Mouse (Mus musculus) lung, embryonic 14.5 days (tissue): ENCODE data around the gene Gpc6. TPM values are rescaled to one million over a fixed set of nuclear protein-coding genes. Genes with fewer than 3 reads are reported as not detected.

ENCODE experiments used
- ATAC-seq: fragments of 200-750 bp; cut with Nextera tagmentation; 2 replicates; pipeline ENCODE4 v1.8.0; 2017; ENCODE audit warnings: mild to moderate bottlenecking, moderate TSS enrichment, moderate library complexity; ENCODE audit not compliant: insufficient read depth
- DNase-seq: peaks from one replicate; pipeline ENCODE4 v3.0.0-alpha.2; 2015
- H3K27ac ChIP-seq: fragments of 300-500 bp; sonication (generic); 2 replicates; pipeline ENCODE4 v1.5.1; 2014; ENCODE audit warnings: low read depth, mild to moderate bottlenecking, moderate library complexity
- H3K27me3 ChIP-seq: fragments of 300-500 bp; sonication (generic); 2 replicates; pipeline ENCODE4 v1.6.1; 2014; ENCODE audit warnings: low read length, control low read depth; ENCODE audit not compliant: insufficient read depth
- H3K36me3 ChIP-seq: fragments of 300-500 bp; sonication (generic); 2 replicates; pipeline ENCODE4 v1.6.1; 2014; ENCODE audit warnings: control low read depth; ENCODE audit not compliant: insufficient read depth
- H3K4me1 ChIP-seq: fragments of 300-500 bp; sonication (generic); 2 replicates; pipeline ENCODE4 v1.6.1; 2014; ENCODE audit warnings: antibody characterized with exemption, control low read depth; ENCODE audit not compliant: insufficient read depth
- H3K4me2 ChIP-seq: fragments of 300-500 bp; sonication (generic); 2 replicates; pipeline ENCODE4 v1.6.1; 2014; ENCODE audit warnings: mild to moderate bottlenecking
- H3K4me3 ChIP-seq: fragments of 300-500 bp; sonication (generic); 2 replicates; pipeline ENCODE4 v1.5.1; 2014; ENCODE audit warnings: low read depth, low read length
- H3K9ac ChIP-seq: fragments of 300-500 bp; sonication (generic); 2 replicates; pipeline ENCODE4 v1.6.1; 2014
- H3K9me3 ChIP-seq: fragments of 300-500 bp; sonication (generic); 2 replicates; pipeline ENCODE4 v1.6.1; 2016; ENCODE audit warnings: low read depth, low read length, control low read depth
- CTCF ChIP-seq: IDR thresholded peaks from 2 replicates; pipeline ENCODE4 v1.5.1; 2016; ENCODE audit warnings: antibody characterized with exemption, low read depth
- WGBS: fragments of 180-500 bp; shearing (Covaris S2); extraction: QIAGEN DNeasy Blood & Tissue Kit; methylation state at CpG from one replicate; pipeline ENCODE4 v1.1.7; 2014; 5-methylcytosine and 5-hydroxymethylcytosine counted together
- polyA plus RNA-seq: library from polyadenylated mRNA; unstranded; fragments of >200 nt; fragmentation: Nextera tagmentation; extraction: Ambion mirVana; gene quantifications from 2 replicates; pipeline ENCODE4 v1.2.1, GENCODE M21; 2014

Gene Gpc6
- polyA plus RNA-seq, 1 experiment from 2014 or later = 38.9 TPM

- ATAC-seq (no peak), DNase-seq (no peak)
- no peak for TF ChIP-seq CTCF
- H3K36me3 ChIP-seq = no peaks in the 10 kb centered on the region
- H3K4me3 ChIP-seq = no peak overlapping the region
- no peaks in the 10 kb centered on the region for H3K4me1 ChIP-seq
- no peaks in the 10 kb centered on the region for H3K9me3 ChIP-seq
- H3K27me3 ChIP-seq = no peaks in the 10 kb centered on the region
- WGBS = 82% methylated on average over 14 of the region's 14 CpGs
- no peak overlapping the region for H3K4me2 ChIP-seq
- H3K9ac ChIP-seq = no peak overlapping the region
- H3K27ac ChIP-seq = no peak overlapping the region
Measured at GRCm38 (mm10) chr14:117155884-117156465, 230.9 kb downstream of the Gpc6 start.

GRCm38 (mm10) chr14:117157426-117157825 lies 232.3 kb downstream of the Gpc6 start:
- H3K4me2 ChIP-seq = no peak overlapping the region
- no peaks in the 10 kb centered on the region for H3K27me3 ChIP-seq
- no peak for TF ChIP-seq CTCF
- H3K4me3 ChIP-seq = no peak overlapping the region
- WGBS = 71% methylated on average over 3 of the region's 3 CpGs
- no peaks in the 10 kb centered on the region for H3K4me1 ChIP-seq
- no peaks in the 10 kb centered on the region for H3K36me3 ChIP-seq
- DNase-seq (peak; percentile 21), ATAC-seq (no peak)
- no peak overlapping the region for H3K9ac ChIP-seq
- no peaks in the 10 kb centered on the region for H3K9me3 ChIP-seq
- no peak overlapping the region for H3K27ac ChIP-seq

GRCm38 (mm10) chr14:117166350-117166749 lies 241.2 kb downstream of the Gpc6 start:
- Histone ChIP-seq H3K27me3 (no peaks in the 10 kb centered on the region), H3K4me1 (no peaks in the 10 kb centered on the region), H3K9me3 (no peaks in the 10 kb centered on the region), H3K4me3 (no peak overlapping the region), H3K36me3 (no peaks in the 10 kb centered on the region), H3K4me2 (no peak overlapping the region), H3K9ac (no peak overlapping the region), H3K27ac (no peak overlapping the region)
- DNase-seq = no peak
- 88% methylated on average over 5 of the region's 5 CpGs for WGBS
- ATAC-seq = no peak
- no peak for TF ChIP-seq CTCF

GRCm38 (mm10) chr14:117193364-117193763 lies 268.2 kb downstream of the Gpc6 start:
- H3K4me2 ChIP-seq = no peak overlapping the region
- no peaks in the 10 kb centered on the region for H3K9me3 ChIP-seq
- DNase-seq = no peak
- H3K9ac ChIP-seq = no peak overlapping the region
- no peaks in the 10 kb centered on the region for H3K27me3 ChIP-seq
- no peak overlapping the region for H3K27ac ChIP-seq
- ATAC-seq = no peak
- H3K4me1 ChIP-seq = no peaks in the 10 kb centered on the region
- H3K4me3 ChIP-seq = no peak overlapping the region
- no peak for TF ChIP-seq CTCF
- 88% methylated on average over 2 of the region's 2 CpGs for WGBS
- no peaks in the 10 kb centered on the region for H3K36me3 ChIP-seq

DNA sequence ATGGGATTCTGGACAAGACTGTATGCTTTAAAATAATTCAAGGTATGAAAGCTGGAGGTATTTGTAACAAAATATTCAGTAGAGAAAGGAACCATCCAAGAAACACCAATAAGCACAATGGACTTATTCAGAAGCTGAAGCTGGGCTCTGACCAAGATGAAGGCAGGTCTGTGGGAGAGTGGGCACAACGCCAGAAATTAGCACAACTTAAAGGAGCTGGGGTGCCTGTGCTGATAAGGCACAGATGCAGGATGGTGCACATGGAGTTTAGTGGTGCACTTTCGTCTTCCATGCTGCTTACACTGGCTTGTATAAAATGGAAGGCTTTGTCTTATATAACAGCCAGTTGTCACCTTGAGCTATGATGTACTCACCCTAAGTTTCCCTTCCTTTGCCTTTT lies 276.9 kb downstream of the Gpc6 start:
- Histone ChIP-seq H3K36me3 (no peaks in the 10 kb centered on the region), H3K4me2 (no peak overlapping the region), H3K9me3 (no peaks in the 10 kb centered on the region), H3K27ac (no peak overlapping the region), H3K4me3 (no peak overlapping the region), H3K27me3 (no peaks in the 10 kb centered on the region), H3K9ac (no peak overlapping the region), H3K4me1 (no peaks in the 10 kb centered on the region)
- DNase-seq (peak; percentile 47), ATAC-seq (no peak)
- 77% methylated on average over 2 of the region's 2 CpGs for WGBS
- TF ChIP-seq CTCF = no peak

DNA sequence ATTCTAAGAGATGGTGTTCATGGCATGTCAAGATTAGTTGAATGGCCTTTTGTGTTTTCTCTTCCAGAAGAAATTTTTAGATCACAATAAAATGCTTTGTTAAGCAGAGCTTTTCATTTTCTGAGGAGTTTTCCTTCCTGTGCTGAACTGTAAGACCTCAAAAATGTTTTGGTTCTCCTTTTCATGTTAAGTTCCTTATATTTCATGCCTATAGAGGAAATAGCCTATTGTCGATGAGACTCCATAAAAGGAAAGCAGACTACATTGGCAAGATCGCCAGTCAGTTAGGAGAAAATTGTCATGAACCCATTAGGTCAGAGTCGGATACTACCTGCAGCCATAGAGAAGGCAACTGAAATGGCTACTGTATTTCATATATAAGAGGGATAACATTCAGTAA lies 278.8 kb downstream of the Gpc6 start:
- H3K27ac ChIP-seq = no peak overlapping the region
- no peaks in the 10 kb centered on the region for H3K4me1 ChIP-seq
- 84% methylated on average over 3 of the region's 3 CpGs for WGBS
- no peak for TF ChIP-seq CTCF
- DNase-seq (no peak), ATAC-seq (no peak)
- no peak overlapping the region for H3K4me2 ChIP-seq
- no peak overlapping the region for H3K9ac ChIP-seq
- H3K4me3 ChIP-seq = no peak overlapping the region
- no peaks in the 10 kb centered on the region for H3K9me3 ChIP-seq
- H3K27me3 ChIP-seq = no peaks in the 10 kb centered on the region
- no peaks in the 10 kb centered on the region for H3K36me3 ChIP-seq

DNA sequence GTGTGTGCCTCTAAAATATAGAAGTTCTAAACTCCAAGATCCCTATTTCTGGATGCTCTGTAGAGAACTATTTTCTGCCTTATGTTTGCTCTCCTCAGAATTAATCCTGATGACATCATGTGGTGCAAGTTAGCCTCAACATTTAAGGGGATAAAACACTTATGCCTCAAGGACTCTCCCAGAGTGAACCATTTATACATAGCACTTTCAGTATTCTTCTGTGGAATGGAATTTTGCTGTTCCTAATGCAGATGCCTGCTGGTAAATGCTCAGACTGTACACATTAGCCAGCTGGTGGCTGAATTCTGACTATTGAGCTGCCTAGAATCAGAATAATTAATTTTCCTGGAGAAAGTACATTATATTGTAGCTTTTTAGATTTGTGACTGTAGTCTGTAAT lies 289.3 kb downstream of the Gpc6 start:
- ATAC-seq (no peak), DNase-seq (no peak)
- TF ChIP-seq CTCF = no peak
- H3K9me3 ChIP-seq = no peaks in the 10 kb centered on the region
- no peaks in the 10 kb centered on the region for H3K27me3 ChIP-seq
- no peaks in the 10 kb centered on the region for H3K4me1 ChIP-seq
- H3K4me3 ChIP-seq = no peak overlapping the region
- H3K27ac ChIP-seq = no peak overlapping the region
- no peak overlapping the region for H3K4me2 ChIP-seq
- H3K9ac ChIP-seq = no peak overlapping the region
- H3K36me3 ChIP-seq = no peaks in the 10 kb centered on the region

GRCm38 (mm10) chr14:117226920-117227319 lies 301.8 kb downstream of the Gpc6 start:
- ATAC-seq (no peak), DNase-seq (peak; percentile 21)
- Histone ChIP-seq H3K4me2 (no peak overlapping the region), H3K9me3 (no peaks in the 10 kb centered on the region), H3K27me3 (no peaks in the 10 kb centered on the region), H3K9ac (no peak overlapping the region), H3K4me1 (no peaks in the 10 kb centered on the region), H3K4me3 (no peak overlapping the region), H3K36me3 (no peaks in the 10 kb centered on the region), H3K27ac (no peak overlapping the region)
- no peak for TF ChIP-seq CTCF
